Mouse (Mus musculus) neural tube, embryonic 14.5 days (tissue): Measurements from ENCODE around the gene Lmln. TPM values are rescaled to one million over a fixed set of nuclear protein-coding genes. Genes with fewer than 3 reads are reported as not detected.
A peak's percentile ranks its signal among the peaks of the same experiment; 100 is the strongest.

Experiments
- ATAC-seq: fragments of 200-750 bp; cut with Nextera tagmentation; 2 replicates; pipeline ENCODE4 v1.8.0; 2017; ENCODE audit warnings: low read depth, mild to moderate bottlenecking, moderate TSS enrichment, moderate library complexity
- H3K27ac ChIP-seq: fragments of 300-500 bp; sonication (generic); 2 replicates; pipeline ENCODE4 v1.5.1; 2014; ENCODE audit warnings: low read depth, mild to moderate bottlenecking, control low read depth, low read length, moderate library complexity, mixed read lengths
- H3K27me3 ChIP-seq: fragments of 300-500 bp; sonication (generic); 2 replicates; pipeline ENCODE4 v1.6.1; 2014; ENCODE audit warnings: low read length; ENCODE audit not compliant: control insufficient read depth, insufficient read depth
- H3K36me3 ChIP-seq: fragments of 300-500 bp; sonication (generic); 2 replicates; pipeline ENCODE4 v1.6.1; 2014; ENCODE audit warnings: low read length, mixed read lengths; ENCODE audit not compliant: control insufficient read depth, insufficient read depth
- H3K4me1 ChIP-seq: fragments of 300-500 bp; sonication (generic); 2 replicates; pipeline ENCODE4 v1.6.1; 2014; ENCODE audit warnings: low read length; ENCODE audit not compliant: control insufficient read depth, insufficient read depth
- H3K4me2 ChIP-seq: fragments of 300-500 bp; sonication (generic); 2 replicates; pipeline ENCODE4 v1.6.1; 2014; ENCODE audit warnings: mild to moderate bottlenecking, low read depth, low read length, control low read depth
- H3K4me3 ChIP-seq: fragments of 300-500 bp; sonication (generic); 2 replicates; pipeline ENCODE4 v1.5.1; 2014; ENCODE audit warnings: low read depth, low read length, control low read depth, mixed read lengths
- H3K9ac ChIP-seq: fragments of 300-500 bp; sonication (generic); replicated peaks from 2 replicates; pipeline ENCODE4 v1.6.1; 2014; ENCODE audit warnings: low read depth, mild to moderate bottlenecking, control low read depth, low read length, mixed read lengths
- H3K9me3 ChIP-seq: fragments of 300-500 bp; sonication (generic); 2 replicates; pipeline ENCODE4 v1.6.1; 2016; ENCODE audit warnings: low read length; ENCODE audit not compliant: control insufficient read depth
- WGBS: fragments of 180-500 bp; shearing (Covaris S2); extraction: QIAGEN DNeasy Blood & Tissue Kit; methylation state at CpG from one replicate; pipeline ENCODE4 v1.1.7; 2014; 5-methylcytosine and 5-hydroxymethylcytosine counted together
- polyA plus RNA-seq: library from polyadenylated mRNA; unstranded; fragments of >200 nt; fragmentation: Nextera tagmentation; extraction: Ambion mirVana; gene quantifications from 2 replicates; pipeline ENCODE4 v1.2.1, GENCODE M21; 2014

Lmln gene
- polyA plus RNA-seq = 3.5 and 4.9 TPM in 2 replicates

- peak; percentile 98 for ATAC-seq
- peak within 1 kb of the TSS; percentile 82 for H3K4me3 ChIP-seq
- under 1% methylated on average over 64 of the region's 64 CpGs for WGBS
- peak within 1 kb of the TSS; percentile 89 for H3K4me2 ChIP-seq
- H3K27ac ChIP-seq = peak within 1 kb of the TSS; percentile 78
- H3K9me3 ChIP-seq = no peaks in the 10 kb centered on the region
- peaks cover 26% of the 10 kb centered on the region for H3K36me3 ChIP-seq
- peaks cover 19% of the 10 kb centered on the region for H3K4me1 ChIP-seq
- H3K27me3 ChIP-seq = no peaks in the 10 kb centered on the region
- peak within 1 kb of the TSS; percentile 76 for H3K9ac ChIP-seq
These were observed at the start of gene Lmln for GRCm38 (mm10) chr16:33062024-33062681. TSS of gene Lmln (plus strand) at chr16:33062521.

GRCm38 (mm10) chr16:33013801-33014200 is 48.5 kb upstream of the Lmln start:
- no peak for ATAC-seq
- Histone ChIP-seq H3K4me2 (no peak overlapping the region), H3K36me3 (peaks cover 32% of the 10 kb centered on the region), H3K9me3 (no peaks in the 10 kb centered on the region), H3K4me3 (no peak overlapping the region), H3K27ac (no peak overlapping the region), H3K27me3 (no peaks in the 10 kb centered on the region), H3K9ac (no peak overlapping the region), H3K4me1 (no peaks in the 10 kb centered on the region)
- 95% methylated on average over 5 of the region's 5 CpGs for WGBS

DNA sequence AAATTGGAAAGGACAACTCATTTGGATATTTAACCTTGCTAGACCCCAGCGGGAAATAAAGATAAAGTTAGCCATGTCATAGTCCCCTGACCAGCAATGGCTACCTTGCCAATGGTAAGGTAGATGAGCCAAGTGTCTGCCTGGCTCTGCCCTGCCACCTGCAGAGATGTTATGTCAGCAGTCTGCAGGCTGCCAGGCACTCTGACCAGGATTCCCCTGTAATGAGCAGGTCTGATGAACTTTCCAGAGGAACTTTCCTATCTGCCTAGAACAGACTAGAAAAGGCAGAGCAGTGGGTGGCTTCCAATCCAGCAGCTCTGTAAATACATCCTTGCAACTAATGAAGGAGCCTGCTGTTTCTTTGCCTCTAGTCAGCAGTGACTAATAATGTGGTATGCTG is 47.4 kb upstream of the Lmln start:
- Histone ChIP-seq H3K27ac (no peak overlapping the region), H3K9me3 (no peaks in the 10 kb centered on the region), H3K9ac (no peak overlapping the region), H3K4me2 (no peak overlapping the region), H3K27me3 (no peaks in the 10 kb centered on the region), H3K36me3 (peaks cover 21% of the 10 kb centered on the region), H3K4me1 (no peaks in the 10 kb centered on the region), H3K4me3 (no peak overlapping the region)
- no peak for ATAC-seq
- 94% methylated on average over 1 of the region's 1 CpGs for WGBS

- Histone ChIP-seq H3K4me3 (no peak overlapping the region), H3K27me3 (no peaks in the 10 kb centered on the region), H3K27ac (no peak overlapping the region), H3K9ac (no peak overlapping the region), H3K36me3 (peaks cover 19% of the 10 kb centered on the region), H3K4me2 (no peak overlapping the region), H3K4me1 (no peaks in the 10 kb centered on the region), H3K9me3 (no peaks in the 10 kb centered on the region)
- 92% methylated on average over 3 of the region's 3 CpGs for WGBS
- no peak for ATAC-seq
These were observed 46.9 kb upstream of the Lmln start for GRCm38 (mm10) chr16:33015396-33015907.

GRCm38 (mm10) chr16:33015986-33016385 is 46.3 kb upstream of the Lmln start:
- no peak for ATAC-seq
- peaks cover 19% of the 10 kb centered on the region for H3K36me3 ChIP-seq
- no peak overlapping the region for H3K9ac ChIP-seq
- no peak overlapping the region for H3K4me3 ChIP-seq
- H3K9me3 ChIP-seq = no peaks in the 10 kb centered on the region
- 93% methylated on average over 2 of the region's 2 CpGs for WGBS
- no peak overlapping the region for H3K27ac ChIP-seq
- no peaks in the 10 kb centered on the region for H3K27me3 ChIP-seq
- H3K4me1 ChIP-seq = no peaks in the 10 kb centered on the region
- no peak overlapping the region for H3K4me2 ChIP-seq

GRCm38 (mm10) chr16:33017677-33018349 is 44.5 kb upstream of the Lmln start:
- H3K4me3 ChIP-seq = no peak overlapping the region
- no peak for ATAC-seq
- no peaks in the 10 kb centered on the region for H3K27me3 ChIP-seq
- H3K9me3 ChIP-seq = no peaks in the 10 kb centered on the region
- no peak overlapping the region for H3K9ac ChIP-seq
- WGBS = 94% methylated on average over 5 of the region's 5 CpGs
- peaks cover 15% of the 10 kb centered on the region for H3K36me3 ChIP-seq
- no peak overlapping the region for H3K4me2 ChIP-seq
- H3K27ac ChIP-seq = no peak overlapping the region
- no peaks in the 10 kb centered on the region for H3K4me1 ChIP-seq

DNA sequence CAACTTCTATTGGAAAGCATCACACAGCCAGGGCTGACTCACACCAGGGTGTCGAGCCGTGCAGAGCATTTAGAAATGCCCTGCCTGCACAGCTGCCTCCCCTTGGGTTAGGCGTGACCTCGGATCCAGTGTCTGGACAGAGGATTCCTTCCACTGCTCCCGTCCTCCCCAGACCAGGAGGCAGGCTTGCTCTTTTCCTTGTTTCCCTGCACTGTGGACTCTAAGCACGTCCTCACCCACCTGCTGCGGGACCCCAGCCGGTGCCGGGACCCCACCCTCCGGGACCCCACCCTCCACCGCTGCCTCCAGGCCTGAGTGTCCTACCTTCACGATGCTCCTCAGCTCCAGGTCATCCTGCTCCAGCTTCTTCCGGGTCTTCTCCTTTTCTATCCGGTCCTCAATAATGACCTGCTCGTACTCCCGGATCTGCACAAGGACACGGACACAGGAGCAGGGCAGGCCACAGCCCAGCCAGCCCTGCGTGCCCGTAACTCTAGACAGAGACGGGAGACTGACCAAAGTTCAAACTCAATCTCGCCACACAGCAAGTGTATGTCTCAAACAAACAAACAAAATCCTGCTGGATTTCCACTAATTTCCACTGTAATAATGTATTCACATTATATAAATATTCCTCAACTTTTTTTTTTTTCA is 43.1 kb upstream of the Lmln start:
- H3K4me1 ChIP-seq = no peaks in the 10 kb centered on the region
- H3K9me3 ChIP-seq = no peaks in the 10 kb centered on the region
- WGBS = 77% methylated on average over 21 of the region's 21 CpGs
- no peak for ATAC-seq
- H3K4me3 ChIP-seq = no peak overlapping the region
- H3K27ac ChIP-seq = no peak overlapping the region
- H3K9ac ChIP-seq = no peak overlapping the region
- H3K36me3 ChIP-seq = peaks cover 1% of the 10 kb centered on the region; the same call in 1 of the 2 replicates
- no peaks in the 10 kb centered on the region for H3K27me3 ChIP-seq
- H3K4me2 ChIP-seq = no peak overlapping the region

- H3K4me1 ChIP-seq = no peaks in the 10 kb centered on the region
- no peaks in the 10 kb centered on the region for H3K27me3 ChIP-seq
- 84% methylated on average over 3 of the region's 3 CpGs for WGBS
- H3K4me3 ChIP-seq = no peak overlapping the region
- no peak for ATAC-seq
- H3K9me3 ChIP-seq = no peaks in the 10 kb centered on the region
- no peak overlapping the region for H3K27ac ChIP-seq
- no peak overlapping the region for H3K9ac ChIP-seq
- H3K4me2 ChIP-seq = no peak overlapping the region
- H3K36me3 ChIP-seq = no peaks in the 10 kb centered on the region; the same call in 1 of the 2 replicates
These were observed 40.9 kb upstream of the Lmln start for GRCm38 (mm10) chr16:33021381-33021780.

DNA sequence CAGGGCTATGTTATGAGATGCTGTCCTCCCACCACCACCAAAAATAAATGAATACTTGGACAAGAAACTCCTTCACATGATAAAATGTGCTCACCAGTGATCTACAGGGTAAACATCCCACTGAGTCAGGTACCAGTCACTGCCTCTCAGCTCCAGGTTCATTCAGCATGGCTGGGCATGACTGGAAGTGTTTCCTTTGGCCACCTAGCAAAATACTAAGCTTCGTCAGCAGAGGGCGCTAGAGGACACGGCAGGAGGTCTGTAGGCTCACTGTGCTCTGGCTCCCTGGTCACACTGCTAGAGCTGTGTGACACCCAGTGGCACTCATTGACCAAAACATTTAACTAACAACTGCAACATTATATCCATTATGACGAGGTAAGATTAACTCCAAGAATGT is 38.6 kb upstream of the Lmln start:
- WGBS = 5% methylated on average over 4 of the region's 4 CpGs
- ATAC-seq = peak; percentile 51; the same call in 1 of the 2 replicates
- no peaks in the 10 kb centered on the region for H3K27me3 ChIP-seq

More for the DNA sequence above, 38.6 kb upstream of the Lmln start:
- Histone ChIP-seq H3K9me3 (no peaks in the 10 kb centered on the region), H3K36me3 (no peaks in the 10 kb centered on the region), H3K27ac (no peak overlapping the region), H3K4me2 (no peak overlapping the region), H3K4me3 (no peak overlapping the region), H3K4me1 (no peaks in the 10 kb centered on the region), H3K9ac (no peak overlapping the region)
